Mouse (Mus musculus) liver, postnatal 0 days (tissue): ENCODE data around the gene Proca1. TPM values are rescaled to one million over a fixed set of nuclear protein-coding genes. Genes with fewer than 3 reads are reported as not detected.

Experiments
- ATAC-seq: fragments of 200-750 bp; cut with Nextera tagmentation; 2 replicates; pipeline ENCODE4 v1.8.0; 2017; ENCODE audit warnings: mild to moderate bottlenecking, moderate library complexity
- DNase-seq: peaks from one replicate; pipeline ENCODE4 v3.0.0-alpha.2; 2016
- H3K27ac ChIP-seq: fragments of 300-500 bp; sonication (generic); 2 replicates; pipeline ENCODE4 v1.5.1; 2014; ENCODE audit warnings: antibody characterized with exemption, moderate library complexity, mild to moderate bottlenecking, low read depth
- H3K27me3 ChIP-seq: fragments of 300-500 bp; sonication (generic); 2 replicates; pipeline ENCODE4 v1.6.1; 2014; ENCODE audit warnings: low read length, control low read depth, mixed read lengths; ENCODE audit not compliant: insufficient read depth
- H3K36me3 ChIP-seq: fragments of 300-500 bp; sonication (generic); replicated peaks from 2 replicates; pipeline ENCODE4 v1.6.1; 2014; ENCODE audit warnings: mild to moderate bottlenecking, control low read depth, low read length, moderate library complexity, mixed read lengths; ENCODE audit not compliant: insufficient read depth
- H3K4me1 ChIP-seq: fragments of 300-500 bp; sonication (generic); 2 replicates; pipeline ENCODE4 v1.6.1; 2014; ENCODE audit warnings: antibody characterized with exemption, mild to moderate bottlenecking, control low read depth; ENCODE audit not compliant: insufficient read depth
- H3K4me2 ChIP-seq: fragments of 300-500 bp; sonication (generic); 2 replicates; pipeline ENCODE4 v1.6.1; 2014; ENCODE audit warnings: low read depth, mild to moderate bottlenecking, low read length, moderate library complexity, mixed read lengths
- H3K4me3 ChIP-seq: fragments of 300-500 bp; sonication (generic); 2 replicates; pipeline ENCODE4 v1.5.1; 2014; ENCODE audit warnings: low read depth, low read length
- H3K9ac ChIP-seq: fragments of 300-500 bp; sonication (generic); replicated peaks from 2 replicates; pipeline ENCODE4 v1.6.1; 2014; ENCODE audit warnings: mild to moderate bottlenecking, moderate library complexity
- H3K9me3 ChIP-seq: fragments of 300-500 bp; sonication (generic); 2 replicates; pipeline ENCODE4 v1.6.1; 2016; ENCODE audit warnings: mild to moderate bottlenecking, control low read depth, low read length, mixed read lengths
- CTCF ChIP-seq: sonication (generic); IDR thresholded peaks from 2 replicates; pipeline ENCODE4 v1.5.1; 2016; ENCODE audit warnings: antibody characterized with exemption, low read depth
- EP300 ChIP-seq: IDR thresholded peaks from 2 replicates; pipeline ENCODE4 v1.6.1; 2016; ENCODE audit warnings: antibody characterized with exemption, low read depth, mild to moderate bottlenecking
- WGBS: fragments of 180-500 bp; shearing (Covaris S2); extraction: QIAGEN DNeasy Blood & Tissue Kit; methylation state at CpG from one replicate; pipeline ENCODE4 v1.1.7; 2014; ENCODE audit not compliant: insufficient replicate concordance; 5-methylcytosine and 5-hydroxymethylcytosine counted together
- polyA plus RNA-seq: library from polyadenylated mRNA; unstranded; fragments of >200 nt; fragmentation: Nextera tagmentation; extraction: Ambion mirVana; gene quantifications from 2 replicates; pipeline ENCODE4 v1.2.1, GENCODE M21; 2015

Gene Proca1
- polyA plus RNA-seq, 1 experiment from 2014 or later, result 1.00 TPM

DNA sequence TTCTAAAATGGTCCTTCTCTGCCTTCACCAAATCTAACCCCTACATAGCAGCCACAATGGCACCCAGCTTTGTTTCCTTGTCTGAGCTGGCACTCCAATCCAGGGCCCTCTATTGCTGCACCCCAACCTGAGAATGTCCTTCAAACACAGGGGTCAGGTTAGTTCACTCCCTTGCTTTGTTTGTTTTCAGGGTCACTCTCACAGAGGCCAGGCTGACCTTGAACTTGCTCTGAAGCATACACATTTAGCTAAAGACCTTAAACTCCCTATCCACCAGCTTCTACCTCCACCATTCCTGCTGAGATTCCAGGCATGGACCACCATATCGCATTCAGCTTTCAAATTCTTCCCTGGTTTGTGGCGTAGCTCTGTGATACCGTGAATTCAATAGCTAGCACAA is 18.7 kb upstream of the Proca1 start:
- H3K4me2 ChIP-seq, result no peak overlapping the region
- H3K27me3 ChIP-seq, result no peaks in the 10 kb centered on the region
- DNase-seq, result no peak
- TF ChIP-seq EP300 (no peak), CTCF (no peak)
- peak overlapping the region; percentile 45 for H3K27ac ChIP-seq
- peaks cover 2% of the 10 kb centered on the region; the same call in 1 of the 2 replicates for H3K36me3 ChIP-seq
- ATAC-seq, result no peak
- no peaks in the 10 kb centered on the region for H3K9me3 ChIP-seq
- H3K9ac ChIP-seq, result peak overlapping the region; percentile 31; the same call in 1 of the 2 replicates
- H3K4me1 ChIP-seq, result peaks cover 25% of the 10 kb centered on the region
- H3K4me3 ChIP-seq, result no peak overlapping the region
- 79% methylated on average over 3 of the region's 3 CpGs for WGBS

DNA sequence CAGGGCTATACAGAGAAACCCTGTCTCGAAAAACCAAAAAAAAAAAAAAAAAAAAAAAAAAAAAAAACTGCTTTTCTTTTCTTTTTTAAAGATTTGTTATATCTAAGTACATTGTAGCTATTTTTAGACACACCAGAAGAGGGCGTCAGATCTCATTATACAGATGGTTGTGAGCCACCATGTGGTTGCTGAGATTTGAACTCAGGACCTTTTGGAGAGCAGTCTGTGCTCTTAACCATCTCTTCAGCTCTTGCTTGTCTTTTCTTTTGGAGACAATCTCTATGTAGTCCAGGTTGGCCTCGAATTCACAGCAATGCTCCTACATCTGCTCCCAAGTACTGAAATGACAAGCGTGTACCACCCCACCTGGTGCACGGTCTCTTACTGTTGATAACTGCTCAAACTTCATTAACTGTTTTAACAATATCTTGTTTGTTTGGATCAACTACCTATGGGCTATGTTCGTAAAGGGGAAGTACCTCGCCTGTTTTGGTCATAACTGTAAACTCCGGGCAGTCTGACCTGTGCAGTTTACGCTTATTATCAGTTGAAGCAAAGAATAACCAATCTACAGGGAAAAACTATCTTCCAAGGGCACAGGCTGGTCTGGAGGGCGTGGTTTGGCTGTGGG is 17.3 kb upstream of the Proca1 start:
- peak overlapping the region; percentile 96 for H3K4me2 ChIP-seq
- DNase-seq (no peak), ATAC-seq (no peak)
- H3K4me1 ChIP-seq, result peaks cover 31% of the 10 kb centered on the region
- TF ChIP-seq CTCF, result peak; percentile 24
- TF ChIP-seq EP300, result peak; percentile 82
- peak overlapping the region; percentile 81 for H3K4me3 ChIP-seq
- 1% methylated on average over 9 of the region's 10 CpGs for WGBS
- no peaks in the 10 kb centered on the region for H3K27me3 ChIP-seq
- no peaks in the 10 kb centered on the region for H3K9me3 ChIP-seq
- peak overlapping the region; percentile 84 for H3K9ac ChIP-seq
- peak overlapping the region; percentile 96 for H3K27ac ChIP-seq
- H3K36me3 ChIP-seq, result peaks cover 15% of the 10 kb centered on the region

DNA sequence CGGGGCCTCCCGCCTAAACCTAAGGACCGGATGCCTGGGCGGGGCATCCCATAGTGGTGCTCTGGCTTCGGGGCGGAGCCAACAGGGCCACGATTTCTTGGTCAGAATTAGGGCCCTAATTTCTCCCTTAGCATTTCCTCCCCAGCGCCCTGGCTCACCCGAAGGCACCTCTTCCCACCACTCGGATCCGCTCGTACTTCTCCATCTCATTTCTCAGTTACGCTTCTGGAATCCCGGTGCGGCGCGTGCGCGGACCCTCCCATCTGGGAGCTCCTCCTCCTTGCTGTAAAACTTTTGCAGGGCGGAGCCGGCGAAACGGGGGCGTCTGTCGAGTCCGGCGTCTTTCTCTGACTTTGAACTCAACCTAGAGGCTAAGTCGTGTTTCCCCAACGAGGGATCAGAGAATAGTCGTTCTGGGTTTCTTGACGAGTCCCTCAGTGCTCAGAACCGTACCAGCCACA is 16.8 kb upstream of the Proca1 start, which contains the start of the genes Nek8 and Tlcd1:
Nek8 (minus strand) TSS at position 274 of the 461 bp plus-strand sequence.
Tlcd1 (plus strand) TSS at position 310 of the 461 bp plus-strand sequence.
- under 1% methylated on average over 32 of the region's 32 CpGs for WGBS
- H3K4me3 ChIP-seq, result peak within 1 kb of the TSS; percentile 81
- ATAC-seq, result peak; percentile 50
- no peaks in the 10 kb centered on the region for H3K9me3 ChIP-seq
- peak; percentile 95 for DNase-seq
- H3K27ac ChIP-seq, result peak within 1 kb of the TSS; percentile 96
- no peak; the same call in 1 of the 2 replicates for TF ChIP-seq EP300
- no peak for TF ChIP-seq CTCF
- peaks cover 21% of the 10 kb centered on the region for H3K36me3 ChIP-seq
- H3K27me3 ChIP-seq, result no peaks in the 10 kb centered on the region
- peak within 1 kb of the TSS; percentile 84 for H3K9ac ChIP-seq
- peak within 1 kb of the TSS; percentile 96 for H3K4me2 ChIP-seq
- peaks cover 36% of the 10 kb centered on the region for H3K4me1 ChIP-seq

DNA sequence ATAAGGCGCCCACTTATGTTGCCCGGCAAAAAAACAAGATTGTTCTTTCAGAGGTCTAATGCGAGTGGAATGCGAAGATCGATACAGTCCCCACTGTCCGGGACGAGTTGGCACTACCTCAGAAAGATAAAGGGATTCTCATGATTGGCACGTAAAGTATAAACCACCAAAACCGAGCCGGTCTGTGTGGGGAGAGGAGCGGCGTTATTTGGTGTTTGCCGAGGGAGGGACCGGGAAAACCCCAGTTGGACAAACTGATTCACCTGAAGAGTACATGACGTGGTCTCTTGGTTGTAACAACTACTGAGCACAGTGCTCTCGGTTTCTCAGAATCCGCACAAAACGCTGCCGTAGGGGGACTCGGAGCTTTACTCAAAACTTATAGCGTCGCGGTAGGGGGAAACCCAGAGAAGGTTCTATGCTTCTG is 16.3 kb upstream of the Proca1 start:
- Histone ChIP-seq H3K27ac (peak overlapping the region; percentile 96), H3K9me3 (no peaks in the 10 kb centered on the region), H3K4me1 (peaks cover 41% of the 10 kb centered on the region), H3K27me3 (no peaks in the 10 kb centered on the region), H3K9ac (peak overlapping the region; percentile 84), H3K4me3 (peak overlapping the region; percentile 81), H3K36me3 (peaks cover 25% of the 10 kb centered on the region), H3K4me2 (peak overlapping the region; percentile 96)
- DNase-seq (peak; percentile 56), ATAC-seq (peak; percentile 6; the same call in 1 of the 2 replicates)
- TF ChIP-seq EP300 (no peak), CTCF (no peak)
- 1% methylated on average over 23 of the region's 23 CpGs for WGBS

DNA sequence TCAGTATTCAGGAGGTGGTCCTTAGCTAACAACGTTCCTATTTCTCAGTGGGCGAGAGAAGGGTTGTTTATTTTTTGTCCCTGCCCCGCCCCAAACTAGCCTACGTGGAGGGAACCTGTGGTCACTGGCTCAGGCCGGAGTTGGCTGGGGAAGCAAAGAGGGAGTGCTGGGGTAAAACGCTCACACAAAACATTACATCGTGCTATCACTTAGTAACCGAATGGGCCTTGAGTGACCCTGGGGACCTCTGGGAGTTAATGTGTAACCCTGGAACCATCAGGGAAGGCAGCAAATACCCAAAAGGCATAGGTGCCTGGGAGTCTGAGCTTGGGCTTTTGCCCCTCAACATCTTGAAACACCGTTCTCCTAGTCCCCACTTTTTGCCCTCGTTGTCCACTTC is 15.8 kb upstream of the Proca1 start:
- WGBS, result 0% methylated on average over 10 of the region's 10 CpGs
- DNase-seq, result peak; percentile 78
- H3K27me3 ChIP-seq, result no peaks in the 10 kb centered on the region

More for the DNA sequence above, 15.8 kb upstream of the Proca1 start:
- peak overlapping the region; percentile 96 for H3K4me2 ChIP-seq
- H3K36me3 ChIP-seq, result peaks cover 29% of the 10 kb centered on the region
- H3K4me3 ChIP-seq, result peak overlapping the region; percentile 81
- peak overlapping the region; percentile 84 for H3K9ac ChIP-seq
- H3K4me1 ChIP-seq, result peaks cover 46% of the 10 kb centered on the region
- peak; percentile 66 for ATAC-seq
- 0 out of 2 replicates have a peak, but pooled peaks have one; percentile 45 for TF ChIP-seq EP300
- TF ChIP-seq CTCF, result no peak
- H3K9me3 ChIP-seq, result no peaks in the 10 kb centered on the region
- peak overlapping the region; percentile 96 for H3K27ac ChIP-seq
